Mouse (Mus musculus) hindbrain, embryonic 11.5 days (tissue): Measurements from ENCODE around the gene Ddx41. TPM values are rescaled to one million over a fixed set of nuclear protein-coding genes. Genes with fewer than 3 reads are reported as not detected.
"Not testable (repeated sequence)": the region's sequence is repeated elsewhere in the genome, so short reads cannot be mapped to it uniquely, and the experiment has no call there.

Source experiments
- ATAC-seq: fragments of 200-750 bp; cut with Nextera tagmentation; 2 replicates; pipeline ENCODE4 v1.8.0; 2017; ENCODE audit warnings: mild to moderate bottlenecking, moderate TSS enrichment, moderate library complexity; ENCODE audit not compliant: low FRiP score
- DNase-seq: peaks from one replicate; pipeline ENCODE4 v3.0.0-alpha.2; 2015; ENCODE audit warnings: low spot score
- H3K27ac ChIP-seq: fragments of 300-500 bp; sonication (generic); 2 replicates; pipeline ENCODE4 v1.5.1; 2014; ENCODE audit warnings: mild to moderate bottlenecking, low read depth, low read length
- H3K27me3 ChIP-seq: fragments of 300-500 bp; sonication (generic); 2 replicates; pipeline ENCODE4 v1.6.1; 2014; ENCODE audit warnings: mild to moderate bottlenecking, low read length, moderate library complexity, mixed read lengths; ENCODE audit not compliant: control insufficient read depth, insufficient read depth
- H3K36me3 ChIP-seq: fragments of 300-500 bp; sonication (generic); 2 replicates; pipeline ENCODE4 v1.6.1; 2014; ENCODE audit warnings: mild to moderate bottlenecking, low read length, moderate library complexity, mixed read lengths; ENCODE audit not compliant: control insufficient read depth, insufficient read depth
- H3K4me1 ChIP-seq: fragments of 300-500 bp; sonication (generic); replicated peaks from 2 replicates; pipeline ENCODE4 v1.6.1; 2014; ENCODE audit warnings: low read length, mixed read lengths; ENCODE audit not compliant: control insufficient read depth, insufficient read depth
- H3K4me2 ChIP-seq: fragments of 300-500 bp; sonication (generic); replicated peaks from 2 replicates; pipeline ENCODE4 v1.6.1; 2014; ENCODE audit warnings: mild to moderate bottlenecking, low read depth, low read length
- H3K4me3 ChIP-seq: fragments of 300-500 bp; sonication (generic); 2 replicates; pipeline ENCODE4 v1.5.1; 2014; ENCODE audit warnings: low read depth, low read length
- H3K9ac ChIP-seq: fragments of 300-500 bp; sonication (generic); 2 replicates; pipeline ENCODE4 v1.6.1; 2014; ENCODE audit warnings: low read depth, low read length
- H3K9me3 ChIP-seq: fragments of 300-500 bp; sonication (generic); 2 replicates; pipeline ENCODE4 v1.6.1; 2016; ENCODE audit warnings: low read length; ENCODE audit not compliant: control insufficient read depth
- WGBS: fragments of 180-500 bp; shearing (Covaris S2); extraction: QIAGEN DNeasy Blood & Tissue Kit; methylation state at CpG from one replicate; pipeline ENCODE4 v1.1.7; 2014; 5-methylcytosine and 5-hydroxymethylcytosine counted together
- polyA plus RNA-seq: library from polyadenylated mRNA; unstranded; fragments of >200 nt; fragmentation: Nextera tagmentation; extraction: Ambion mirVana; gene quantifications from 2 replicates; pipeline ENCODE4 v1.2.1, GENCODE M21; 2014

The Ddx41 gene
- polyA plus RNA-seq, 1 experiment from 2014 or later = 67.6 TPM

- peak overlapping the region; percentile 93 for H3K4me3 ChIP-seq
- H3K9ac ChIP-seq = peak overlapping the region; percentile 98
- no peaks in the 10 kb centered on the region for H3K27me3 ChIP-seq
- ATAC-seq (peak; percentile 78), DNase-seq (peak; percentile 63)
- peak overlapping the region; percentile 68 for H3K27ac ChIP-seq
- no peaks in the 10 kb centered on the region for H3K9me3 ChIP-seq
- 1% methylated on average over 34 of the region's 47 CpGs for WGBS
- H3K4me2 ChIP-seq = peak overlapping the region; percentile 93
- H3K36me3 ChIP-seq = no peaks in the 10 kb centered on the region
- H3K4me1 ChIP-seq = peaks cover 3% of the 10 kb centered on the region; the same call in 1 of the 2 replicates
These were observed 34.0 kb upstream of the Ddx41 start for GRCm38 (mm10) chr13:55570286-55570973.

- peaks cover 3% of the 10 kb centered on the region; the same call in 1 of the 2 replicates for H3K4me1 ChIP-seq
These were observed 33.3 kb upstream of the Ddx41 start for GRCm38 (mm10) chr13:55569726-55570285.

GRCm38 (mm10) chr13:55568524-55568923, 32.1 kb upstream of the Ddx41 start:
- H3K4me3 ChIP-seq, H3K4me1 ChIP-seq, H3K36me3 ChIP-seq, H3K4me2 ChIP-seq, H3K9me3 ChIP-seq, H3K27ac ChIP-seq, ATAC-seq, H3K9ac ChIP-seq, DNase-seq, H3K27me3 ChIP-seq: not testable (repeated sequence)
- whole genome bisulfite sequencing = 94% methylated on average over 4 of the region's 4 CpGs

More at GRCm38 (mm10) chr13:55569726-55570285, 33.3 kb upstream of the Ddx41 start:
- H3K9ac ChIP-seq = peak overlapping the region; percentile 98
- H3K4me3 ChIP-seq = peak overlapping the region; percentile 93
- H3K9me3 ChIP-seq = no peaks in the 10 kb centered on the region
- ATAC-seq (no peak), DNase-seq (peak; percentile 36)
- no peaks in the 10 kb centered on the region for H3K27me3 ChIP-seq
- 10% methylated on average over 16 of the region's 16 CpGs for WGBS
- H3K36me3 ChIP-seq = no peaks in the 10 kb centered on the region
- H3K4me2 ChIP-seq = peak overlapping the region; percentile 93
- peak overlapping the region; percentile 18; the same call in 1 of the 2 replicates for H3K27ac ChIP-seq

GRCm38 (mm10) chr13:55567949-55568348, 31.5 kb upstream of the Ddx41 start:
- H3K27ac ChIP-seq = no peak overlapping the region
- ATAC-seq (no peak), DNase-seq (no peak)
- H3K4me2 ChIP-seq = no peak overlapping the region
- 86% methylated on average over 2 of the region's 2 CpGs for WGBS
- peaks cover 3% of the 10 kb centered on the region; the same call in 1 of the 2 replicates for H3K4me1 ChIP-seq
- H3K9ac ChIP-seq = no peak overlapping the region
- no peaks in the 10 kb centered on the region for H3K27me3 ChIP-seq
- H3K9me3 ChIP-seq = no peaks in the 10 kb centered on the region
- H3K4me3 ChIP-seq = no peak overlapping the region
- no peaks in the 10 kb centered on the region for H3K36me3 ChIP-seq

- Histone ChIP-seq H3K36me3 (no peaks in the 10 kb centered on the region), H3K9me3 (no peaks in the 10 kb centered on the region), H3K4me1 (peaks cover 3% of the 10 kb centered on the region; the same call in 1 of the 2 replicates), H3K27me3 (no peaks in the 10 kb centered on the region), H3K4me2 (no peak overlapping the region), H3K9ac (no peak overlapping the region), H3K27ac (no peak overlapping the region), H3K4me3 (no peak overlapping the region)
- DNase-seq (no peak), ATAC-seq (no peak)
- WGBS = 89% methylated on average over 6 of the region's 6 CpGs
These were observed 30.5 kb upstream of the Ddx41 start for GRCm38 (mm10) chr13:55567001-55567400.

- 81% methylated on average over 7 of the region's 7 CpGs for WGBS
These were observed 26.9 kb upstream of the Ddx41 start for GRCm38 (mm10) chr13:55563266-55563879.

GRCm38 (mm10) chr13:55557499-55557898, 21.0 kb upstream of the Ddx41 start:
- H3K4me3 ChIP-seq = no peak overlapping the region
- WGBS = 96% methylated on average over 6 of the region's 6 CpGs
- ATAC-seq (no peak), DNase-seq (no peak)
- H3K4me2 ChIP-seq = no peak overlapping the region
- no peaks in the 10 kb centered on the region for H3K9me3 ChIP-seq
- no peak overlapping the region for H3K27ac ChIP-seq
- H3K9ac ChIP-seq = no peak overlapping the region
- peaks cover 2% of the 10 kb centered on the region; the same call in 1 of the 2 replicates for H3K36me3 ChIP-seq
- H3K4me1 ChIP-seq = no peaks in the 10 kb centered on the region
- H3K27me3 ChIP-seq = no peaks in the 10 kb centered on the region

More at GRCm38 (mm10) chr13:55563266-55563879, 26.9 kb upstream of the Ddx41 start:
- H3K36me3 ChIP-seq = no peaks in the 10 kb centered on the region
- no peak overlapping the region for H3K4me2 ChIP-seq
- H3K4me1 ChIP-seq = no peaks in the 10 kb centered on the region
- H3K4me3 ChIP-seq = no peak overlapping the region
- H3K27me3 ChIP-seq = no peaks in the 10 kb centered on the region
- DNase-seq = no peak
- no peak for ATAC-seq
- no peak overlapping the region for H3K9ac ChIP-seq
- H3K27ac ChIP-seq = no peak overlapping the region
- no peaks in the 10 kb centered on the region for H3K9me3 ChIP-seq

GRCm38 (mm10) chr13:55555921-55556320, 19.5 kb upstream of the Ddx41 start:
- no peak for ATAC-seq
- H3K4me3 ChIP-seq = no peak overlapping the region
- H3K27ac ChIP-seq = no peak overlapping the region
- no peak overlapping the region for H3K9ac ChIP-seq
- no peaks in the 10 kb centered on the region for H3K4me1 ChIP-seq
- H3K9me3 ChIP-seq = no peaks in the 10 kb centered on the region
- peaks cover 2% of the 10 kb centered on the region; the same call in 1 of the 2 replicates for H3K36me3 ChIP-seq
- no peak for DNase-seq
- no peaks in the 10 kb centered on the region for H3K27me3 ChIP-seq
- WGBS = 95% methylated on average over 9 of the region's 9 CpGs
- no peak overlapping the region for H3K4me2 ChIP-seq
